Mouse (Mus musculus) neutrophil, adult 5-6 weeks (primary cell): ENCODE data around the gene Adgrf3. TPM values are rescaled to one million over a fixed set of nuclear protein-coding genes. Genes with fewer than 3 reads are reported as not detected.
"Not testable (repeated sequence)": the region's sequence is repeated elsewhere in the genome, so short reads cannot be mapped to it uniquely, and the experiment has no call there.

ENCODE experiments used
- ATAC-seq: fragments of 151-379, 151-347 bp; 2 replicates; pipeline ENCODE4 v1.8.0; 2017; ENCODE audit warnings: mild to moderate bottlenecking, moderate TSS enrichment; ENCODE audit not compliant: insufficient number of reproducible peaks, poor library complexity, low FRiP score, severe bottlenecking; ENCODE audit errors: extremely low read depth
- total RNA-seq: library from RNA; stranded (forward); fragments of 200-1000 nt; gene quantifications from 2 replicates; pipeline ENCODE4 v1.2.3, GENCODE M21; 2017

Adgrf3 gene
- total RNA-seq: not detected in 2 replicates

DNA sequence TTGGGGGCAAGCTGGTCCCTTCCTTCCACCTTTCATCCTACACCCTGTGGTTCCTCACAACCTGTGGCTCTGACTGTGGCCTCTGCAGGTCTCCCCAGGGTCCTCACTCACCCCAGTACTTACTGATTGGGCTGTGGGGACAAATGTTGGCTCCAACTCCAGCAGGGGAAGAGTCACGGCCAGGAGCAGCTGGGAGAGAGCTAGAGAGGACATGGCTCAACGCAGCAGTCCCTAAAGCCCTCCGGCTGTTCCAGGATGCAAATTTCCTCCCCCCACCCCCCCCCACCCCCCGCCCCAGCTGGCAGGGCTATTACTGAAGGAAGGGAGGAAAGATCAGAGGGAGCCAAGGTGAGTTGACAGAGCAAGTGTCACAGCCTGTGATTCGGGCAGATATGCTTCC lies at the start of gene Adgrf3:
Adgrf3 (minus strand) TSS at position 230 of the 400 bp plus-strand sequence.
- ATAC-seq: no peak

DNA sequence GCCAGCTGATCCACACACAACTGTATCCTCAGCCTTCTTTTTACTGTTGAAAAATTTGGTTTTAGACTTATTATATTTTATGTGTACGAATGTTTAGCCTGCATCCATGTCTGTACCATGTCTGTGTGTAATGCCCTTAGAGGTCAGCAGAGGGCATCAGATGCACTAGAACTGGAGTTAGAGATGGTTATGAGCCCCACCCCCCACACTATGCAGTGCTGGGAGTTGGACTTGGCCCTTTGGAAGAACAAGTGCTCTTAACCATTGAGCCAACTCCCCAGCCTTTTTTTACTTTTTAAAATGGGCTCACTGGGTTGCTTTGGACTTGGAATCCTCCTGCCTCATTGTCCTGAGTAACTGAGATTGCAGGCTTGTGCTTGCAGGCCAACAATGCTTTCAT lies 42.1 kb upstream of the Adgrf3 start:
- no peak for ATAC-seq

DNA sequence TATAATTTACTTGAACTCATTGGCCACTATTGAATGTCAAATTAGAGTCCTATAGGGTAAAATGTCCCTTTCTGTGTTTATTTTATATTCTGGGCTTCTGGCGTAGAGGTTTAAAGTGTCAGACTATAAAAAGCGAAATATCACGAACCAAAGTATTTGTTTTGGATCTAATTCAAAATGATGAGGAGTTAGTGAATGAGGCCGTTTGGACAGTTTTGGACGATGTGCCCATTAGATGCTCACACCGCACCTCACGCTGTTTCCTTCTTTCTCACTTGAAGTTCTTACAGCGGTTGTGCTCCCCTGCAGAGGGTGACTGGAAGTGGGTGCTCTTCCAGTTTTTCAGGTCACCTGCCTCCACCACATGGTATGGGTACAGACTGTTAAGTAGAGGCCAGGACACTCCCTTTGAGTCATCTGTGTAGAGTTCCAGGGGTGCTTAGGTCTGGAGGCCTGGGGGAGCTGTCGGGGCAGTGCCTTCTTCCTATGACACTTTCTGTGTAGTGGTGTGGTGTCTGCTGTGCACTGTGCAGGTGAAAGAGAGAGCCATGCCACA lies 40.4 kb upstream of the Adgrf3 start:
- no peak for ATAC-seq

DNA sequence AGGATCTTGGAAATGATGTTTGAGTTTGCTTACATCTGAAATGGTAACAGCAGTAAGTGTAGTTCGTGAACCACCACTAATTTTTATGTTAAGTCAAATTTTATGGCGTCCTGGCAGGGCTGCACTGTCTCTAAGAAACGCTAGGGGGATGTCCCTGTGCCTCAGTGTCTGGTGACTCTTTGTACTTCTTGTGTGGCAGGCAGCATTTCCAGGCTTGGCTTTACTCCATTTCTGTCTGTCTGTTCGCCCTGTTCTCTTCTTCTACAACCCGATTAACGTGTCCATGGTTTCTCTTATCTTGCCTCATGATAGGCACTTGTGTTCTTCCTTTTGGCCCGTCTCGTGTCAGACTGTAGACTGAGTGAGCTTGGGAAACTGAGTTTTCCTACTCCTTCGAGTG lies 38.2 kb upstream of the Adgrf3 start:
- ATAC-seq: no peak

DNA sequence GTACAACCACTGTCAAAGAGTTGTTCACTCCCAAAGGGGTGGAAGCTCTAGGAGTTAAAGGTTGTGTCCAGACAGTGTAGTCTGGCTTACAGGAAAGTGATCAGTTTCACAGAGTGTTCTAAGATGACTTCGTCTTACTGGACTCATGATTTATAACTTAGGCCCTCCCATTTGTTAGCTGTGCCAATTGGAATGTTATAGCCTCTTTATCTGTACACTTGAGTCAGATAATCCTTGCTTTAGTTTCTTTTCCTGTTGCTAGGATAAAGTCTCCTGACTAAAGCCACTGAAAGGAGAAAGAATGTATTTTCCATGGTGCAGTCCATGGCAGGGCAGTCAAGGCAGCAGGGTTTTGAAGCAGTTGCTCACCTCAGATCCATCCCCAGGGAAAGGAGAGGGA lies 36.9 kb upstream of the Adgrf3 start:
- no peak for ATAC-seq

DNA sequence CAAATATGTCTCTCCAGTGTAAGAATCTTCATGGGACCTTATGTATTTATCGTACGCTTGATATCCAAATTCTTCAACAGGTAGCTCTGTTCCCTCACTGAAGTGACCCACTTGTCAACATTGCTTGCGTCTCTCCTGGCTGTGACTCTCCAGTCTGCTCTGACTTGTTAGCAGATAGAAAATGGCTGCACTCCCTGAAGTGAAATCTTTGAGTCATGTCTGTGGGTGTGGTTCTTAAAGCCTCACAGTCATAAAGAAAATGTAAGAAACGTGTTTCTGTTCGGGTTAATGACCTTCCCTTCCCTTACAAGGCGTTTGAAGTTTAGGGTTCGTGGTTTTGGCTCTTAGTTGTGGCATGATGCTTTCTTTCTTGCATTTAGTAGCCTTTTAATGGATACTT lies 35.0 kb upstream of the Adgrf3 start:
- no peak for ATAC-seq

DNA sequence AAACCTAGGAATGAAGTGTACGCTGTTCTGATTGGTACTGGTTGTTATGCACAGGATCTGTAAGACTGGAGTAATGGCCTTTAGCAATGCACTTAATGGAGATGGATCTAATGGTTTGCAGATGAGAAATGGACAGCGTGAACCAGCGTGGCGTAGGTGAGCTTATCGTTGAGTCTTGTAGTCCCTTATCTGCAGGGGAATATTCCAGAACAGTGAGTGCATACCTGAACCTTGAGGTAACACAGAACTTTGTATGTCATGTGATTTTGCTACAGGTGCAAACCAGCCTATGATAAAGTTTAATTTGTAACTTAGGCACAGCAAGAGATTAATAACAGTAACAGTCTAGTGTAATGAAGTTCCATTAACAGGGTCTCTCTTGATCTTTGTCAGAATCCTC lies 33.0 kb upstream of the Adgrf3 start:
- no peak for ATAC-seq

DNA sequence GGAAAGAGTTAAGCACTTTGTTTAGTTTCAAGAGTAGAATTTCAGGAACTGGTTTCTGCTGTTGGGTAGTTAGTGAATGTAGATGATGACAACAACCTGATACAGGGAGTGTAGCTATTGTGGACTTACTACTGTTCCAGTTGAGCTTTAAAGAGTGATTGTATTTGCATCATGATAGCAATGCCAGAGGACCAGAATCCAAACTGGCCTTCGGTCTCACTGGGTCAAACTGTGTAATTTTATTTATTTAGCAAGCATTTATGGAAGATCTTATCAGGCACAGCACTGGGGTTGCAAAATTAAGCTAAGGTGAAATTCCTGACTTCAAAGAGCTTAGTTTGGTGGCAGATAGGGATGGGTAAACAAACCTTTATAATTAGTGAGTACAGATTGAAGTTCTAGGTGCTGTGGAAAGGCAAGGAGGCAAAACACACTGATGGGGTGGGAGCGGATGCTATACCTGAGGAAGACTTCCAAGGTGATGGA lies 30.2 kb upstream of the Adgrf3 start:
- ATAC-seq: no peak

DNA sequence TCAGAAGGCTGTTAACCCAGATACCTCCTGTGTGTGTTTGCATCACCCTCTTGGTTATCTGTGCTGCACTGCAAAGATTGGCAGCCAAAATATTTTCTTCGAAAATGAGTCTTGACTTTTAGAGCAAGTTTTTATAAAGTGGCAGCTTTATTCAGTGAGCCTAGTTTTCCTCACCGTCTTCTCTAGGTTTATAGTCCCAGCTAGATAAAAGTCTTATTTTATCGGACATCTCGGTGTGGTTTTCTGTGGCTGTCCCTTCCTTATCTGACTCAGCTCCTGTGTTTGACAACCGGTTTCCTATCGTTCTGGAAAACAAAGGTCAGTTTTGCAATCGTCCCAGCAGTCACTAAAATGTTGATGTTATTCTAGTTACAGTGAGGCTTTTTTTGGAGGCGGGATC lies 28.5 kb upstream of the Adgrf3 start:
- no peak for ATAC-seq

DNA sequence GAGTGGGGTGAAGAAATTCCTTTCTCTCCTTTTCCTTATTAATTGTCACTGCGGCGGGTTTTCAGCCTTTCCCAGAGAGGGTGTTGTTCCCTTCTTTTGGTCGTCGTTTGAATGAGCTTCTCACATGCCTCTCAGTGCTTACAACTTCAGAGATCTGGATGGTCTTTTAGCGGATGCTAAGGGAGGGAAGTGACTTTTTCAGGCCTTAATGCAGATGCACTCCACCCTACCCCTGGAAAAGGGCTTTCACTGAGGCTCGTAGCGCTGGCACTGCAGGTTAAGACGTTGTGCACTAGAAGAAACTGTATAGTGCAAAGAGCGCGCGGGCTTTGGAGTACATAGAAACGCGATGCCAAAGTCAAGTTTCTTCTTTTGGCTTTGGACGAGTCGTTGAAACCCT lies 27.5 kb upstream of the Adgrf3 start:
- ATAC-seq: no peak

DNA sequence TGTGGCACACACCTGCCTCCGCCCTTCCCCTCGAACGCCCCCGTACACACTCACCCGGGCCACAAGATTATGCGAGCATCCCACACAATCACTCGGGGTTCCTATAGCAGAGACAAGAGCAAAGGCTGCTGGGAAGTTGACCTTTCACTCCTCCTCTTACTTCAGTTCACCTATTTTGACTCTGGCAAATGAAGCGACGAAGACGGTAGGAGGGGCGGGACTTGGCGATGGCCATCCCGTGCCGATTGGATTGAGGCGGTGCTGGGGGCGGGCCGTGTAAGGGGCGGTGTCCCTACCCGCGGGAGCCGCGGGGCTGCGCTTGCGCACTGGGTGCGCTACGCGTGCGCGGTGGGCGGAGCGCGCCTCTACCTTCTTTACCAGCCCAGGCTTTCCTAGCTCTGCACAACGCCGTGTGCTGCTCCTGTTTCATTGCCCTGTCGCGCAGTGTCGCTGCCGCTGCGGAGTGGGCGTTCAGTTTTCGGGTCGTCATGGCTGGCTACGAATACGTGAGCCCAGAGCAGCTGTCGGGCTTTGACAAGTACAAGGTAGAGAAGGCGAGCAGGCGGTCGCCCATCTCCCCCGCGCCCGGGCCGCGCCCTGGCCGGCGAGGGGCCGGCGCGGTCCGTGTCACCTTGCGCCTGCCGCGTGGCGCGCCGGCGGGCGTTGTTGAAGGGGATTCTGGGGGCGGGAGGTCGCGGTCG lies 26.9 kb upstream of the Adgrf3 start, which contains the start of gene Selenoi:
Selenoi (plus strand) TSS at position 311 of the 701 bp plus-strand sequence.
- ATAC-seq: peak; percentile 98

DNA sequence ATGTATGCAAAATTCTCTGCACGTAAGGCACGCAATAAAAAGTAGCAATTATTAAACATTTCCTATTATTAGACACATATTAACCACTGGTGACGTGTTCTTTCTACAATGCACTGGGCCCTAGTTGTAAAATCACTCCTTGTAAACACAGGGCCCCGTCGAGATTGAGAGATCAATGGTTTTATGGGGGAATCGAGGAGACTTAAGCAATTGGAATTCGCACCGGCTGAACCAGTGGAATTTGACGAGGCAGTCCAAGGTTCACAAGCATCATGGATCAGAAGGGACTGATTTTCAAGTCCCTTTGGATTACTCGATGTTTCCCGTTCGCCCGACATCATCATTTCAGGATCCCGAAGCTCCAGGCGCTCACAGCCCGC lies 26.4 kb upstream of the Adgrf3 start:
- no peak for ATAC-seq

DNA sequence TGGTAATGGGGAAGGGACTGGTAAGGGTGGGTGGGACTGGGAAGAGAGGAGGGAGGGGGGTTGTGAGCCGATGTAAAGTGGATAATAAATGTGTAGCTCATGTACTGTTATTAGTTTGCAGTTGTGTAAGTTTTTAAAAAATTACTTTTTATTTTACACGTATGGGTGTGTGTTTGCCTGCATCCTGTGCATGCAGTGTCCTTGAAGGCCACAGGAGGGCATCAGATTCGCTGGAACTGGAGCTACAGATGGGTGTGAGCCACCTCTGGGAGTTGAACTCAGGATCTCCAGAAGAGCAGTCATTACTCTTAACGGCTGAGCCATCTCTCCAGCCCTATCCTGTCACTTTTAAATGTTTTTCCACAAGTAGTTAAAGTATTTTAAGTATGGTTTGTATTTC lies 25.4 kb upstream of the Adgrf3 start:
- no peak for ATAC-seq

DNA sequence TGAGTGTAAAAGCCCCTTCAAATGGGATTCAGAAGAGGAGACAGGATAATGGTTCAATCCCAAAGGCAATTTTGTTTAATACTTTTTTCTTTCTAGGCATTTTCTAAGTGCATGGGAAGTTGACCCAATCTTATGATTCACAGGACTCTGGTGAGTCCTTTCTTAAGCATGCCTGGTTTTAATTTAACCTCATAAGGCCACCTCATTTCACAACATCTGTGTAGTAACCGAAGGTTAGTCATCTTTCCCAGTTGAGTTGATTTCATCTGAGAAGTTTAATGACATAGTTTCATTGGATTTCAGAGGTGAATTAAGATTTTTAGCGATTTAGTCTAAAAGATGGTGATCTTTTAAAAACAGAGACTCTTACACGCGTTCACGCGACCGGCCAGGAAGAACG lies 17.2 kb upstream of the Adgrf3 start:
- no peak for ATAC-seq

DNA sequence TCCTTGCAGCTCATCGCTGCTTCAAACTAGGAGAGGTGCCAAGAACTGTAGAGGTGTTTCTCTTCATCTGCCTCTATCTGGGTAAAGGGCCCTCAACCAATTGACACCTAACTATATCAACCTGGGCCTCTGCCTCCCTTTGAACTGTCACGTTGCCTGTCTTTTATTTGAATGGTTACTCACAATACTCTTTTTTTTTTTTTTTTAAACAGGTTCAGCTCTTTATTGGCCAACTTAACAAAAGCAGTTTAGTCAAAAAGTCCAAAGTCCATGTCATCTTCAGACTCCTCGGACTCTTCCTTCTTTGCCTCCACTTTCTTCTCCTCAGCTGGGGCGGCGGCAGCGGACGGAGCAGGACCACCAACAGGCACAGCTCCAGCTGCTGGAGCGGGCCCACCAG lies 15.1 kb upstream of the Adgrf3 start:
- no peak for ATAC-seq

DNA sequence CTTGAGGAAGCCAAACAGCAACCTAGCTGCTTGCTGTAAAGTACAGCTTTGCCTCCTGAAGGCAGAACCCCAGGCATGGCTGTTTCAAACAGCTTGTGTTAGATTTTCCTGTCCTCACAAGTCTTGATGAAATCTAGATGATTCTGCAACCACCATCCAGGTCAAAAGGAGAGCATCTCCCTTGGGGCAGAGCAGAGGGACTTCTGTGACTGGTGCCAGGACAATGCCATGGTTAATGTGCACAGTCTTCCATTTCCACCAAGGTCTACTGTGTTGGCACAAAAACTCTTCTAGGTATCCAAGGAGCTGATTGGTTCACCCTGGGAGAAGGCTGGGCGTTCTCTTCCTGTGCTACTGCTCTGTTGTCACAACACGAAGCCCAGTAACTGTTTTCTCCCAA lies 14.2 kb upstream of the Adgrf3 start:
- no peak for ATAC-seq

DNA sequence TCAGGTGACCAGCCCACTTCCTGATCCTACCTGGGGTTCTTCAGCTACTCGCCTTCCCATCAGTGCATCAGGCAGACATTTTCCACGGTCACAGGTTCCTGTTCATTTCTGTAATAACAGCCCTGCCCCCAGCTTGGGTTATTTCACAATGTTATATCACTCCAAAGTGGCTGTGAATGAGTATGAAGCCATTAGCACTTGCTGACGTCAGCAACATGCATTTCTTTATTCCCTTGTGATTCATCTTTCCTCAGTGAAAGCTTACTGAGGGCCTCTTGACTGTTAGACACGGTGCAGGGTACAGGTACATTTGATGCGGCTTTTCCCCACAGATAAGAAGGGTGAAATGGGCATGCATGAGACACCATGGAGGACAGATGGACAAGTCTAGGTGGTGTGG lies 10.4 kb upstream of the Adgrf3 start:
- ATAC-seq: no peak

DNA sequence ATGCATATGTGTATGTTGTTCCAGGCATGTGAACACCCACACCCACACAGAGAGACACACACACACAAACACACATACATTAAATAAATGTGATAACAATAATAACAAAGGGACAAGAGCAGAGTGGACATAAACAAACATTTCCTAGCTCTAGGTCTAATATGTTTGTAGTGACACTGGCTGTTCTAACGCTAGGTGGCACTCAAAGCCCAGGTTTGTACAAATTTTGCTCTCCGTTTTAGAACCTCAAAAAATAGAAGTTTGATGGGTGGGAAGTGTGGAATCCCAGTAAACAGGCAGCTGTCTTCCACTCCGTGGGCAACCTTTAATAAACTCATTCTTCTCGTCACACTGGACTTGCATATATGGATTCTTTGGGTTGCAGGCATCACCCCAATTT lies 9.4 kb upstream of the Adgrf3 start:
- 0 out of 2 replicates have a peak, but pooled peaks have one; percentile 30 for ATAC-seq

DNA sequence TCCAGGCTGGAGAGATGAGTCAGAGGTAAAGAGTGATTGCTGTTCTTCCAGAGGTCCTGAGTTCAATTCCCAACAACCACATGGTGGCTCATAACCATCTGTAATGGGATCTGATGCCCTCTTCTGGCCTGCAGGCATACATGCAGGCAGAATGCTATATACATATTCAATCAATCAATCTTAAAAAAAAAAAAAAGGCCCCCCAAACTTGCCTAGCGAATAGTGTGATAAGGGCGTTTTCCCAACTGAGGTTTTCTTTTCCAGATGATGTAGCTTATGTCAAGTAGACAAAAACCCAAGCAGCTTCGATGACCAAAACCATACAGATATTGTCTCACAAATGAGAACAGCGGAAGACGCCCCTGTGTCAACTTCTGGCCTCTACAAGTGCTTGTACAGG lies 5.2 kb upstream of the Adgrf3 start:
- not testable (repeated sequence) for ATAC-seq

DNA sequence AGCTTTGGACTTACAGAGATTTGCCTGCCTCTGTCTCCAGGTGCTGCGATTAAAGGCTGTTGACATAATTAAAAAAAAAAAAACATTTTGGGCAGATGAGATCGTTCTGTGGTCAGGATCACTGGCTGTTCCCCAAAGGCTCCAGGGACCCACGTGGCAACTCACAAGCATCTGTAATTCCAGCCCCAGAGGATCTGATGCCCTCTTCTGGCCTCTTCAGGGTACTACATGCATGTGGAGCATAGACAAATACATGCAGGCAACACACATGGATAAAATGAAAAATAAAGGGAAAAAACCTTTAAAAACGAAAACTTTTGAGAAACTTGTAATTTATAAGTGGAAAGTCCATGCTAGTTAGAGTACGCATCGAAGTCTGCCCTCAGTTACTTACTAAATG lies 1.8 kb upstream of the Adgrf3 start:
- ATAC-seq: no peak

DNA sequence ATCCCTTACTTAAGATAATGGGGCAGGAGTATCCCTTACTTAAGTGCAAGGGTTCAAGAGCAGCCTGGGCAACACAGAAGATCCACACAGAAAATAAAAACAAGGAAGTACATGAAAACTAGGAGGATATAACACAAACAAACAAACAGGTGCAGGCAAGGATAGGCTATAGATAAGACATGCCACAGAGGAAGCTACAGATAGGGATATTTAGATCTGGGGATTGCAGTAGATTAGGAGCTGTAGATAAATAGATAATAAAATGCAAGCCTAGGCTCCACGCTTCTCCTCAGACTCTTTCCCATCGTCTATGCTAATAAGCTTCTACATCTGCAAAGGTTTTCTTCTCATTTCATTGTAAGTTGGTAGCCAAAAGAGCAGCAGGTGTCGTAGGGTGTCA lies 488 bp downstream of the Adgrf3 start:
- no peak for ATAC-seq
